Mouse (Mus musculus) WW6 (cell line): ENCODE measurements around the gene Git1.

Experiments used
- DNase-seq: peaks from one replicate; pipeline ENCODE4 v3.0.0-alpha.2; 2013; ENCODE audit warnings: low read depth, low spot score

Gene Git1

GRCm38 (mm10) chr11:77493512-77494343 is at the start of gene Git1:
TSS of gene Git1 (plus strand) at chr11:77493562.
- no peak for DNase-seq

GRCm38 (mm10) chr11:77444939-77445338 is 48.4 kb upstream of the Git1 start:
- no peak for DNase-seq

- DNase-seq = no peak
Observed at GRCm38 (mm10) chr11:77446628-77447041, 46.7 kb upstream of the Git1 start.

GRCm38 (mm10) chr11:77449224-77449623 is 44.1 kb upstream of the Git1 start:
- no peak for DNase-seq

- no peak for DNase-seq
Observed at GRCm38 (mm10) chr11:77451670-77452069, 41.7 kb upstream of the Git1 start.

- no peak for DNase-seq
Observed at GRCm38 (mm10) chr11:77453388-77453787, 40.0 kb upstream of the Git1 start.

- no peak for DNase-seq
Observed at GRCm38 (mm10) chr11:77455770-77456510, 37.4 kb upstream of the Git1 start.

GRCm38 (mm10) chr11:77456866-77457265 is 36.5 kb upstream of the Git1 start:
- DNase-seq = no peak

GRCm38 (mm10) chr11:77461856-77462255 is 31.5 kb upstream of the Git1 start:
- DNase-seq = no peak

- DNase-seq = no peak
Observed at GRCm38 (mm10) chr11:77462283-77463100, 30.9 kb upstream of the Git1 start, which contains the start of gene Coro6. TSS of gene Coro6 (plus strand) at chr11:77462411.

- DNase-seq = no peak
Observed at GRCm38 (mm10) chr11:77463101-77463445, 30.3 kb upstream of the Git1 start.

GRCm38 (mm10) chr11:77463786-77464185 is 29.6 kb upstream of the Git1 start:
- DNase-seq = no peak

- DNase-seq = no peak
Observed at GRCm38 (mm10) chr11:77464684-77465083, 28.7 kb upstream of the Git1 start.

- no peak for DNase-seq
Observed at GRCm38 (mm10) chr11:77465111-77465510, 28.3 kb upstream of the Git1 start.

- DNase-seq = no peak
Observed at GRCm38 (mm10) chr11:77466544-77466943, 26.8 kb upstream of the Git1 start.

- DNase-seq = peak; percentile 79
Observed at GRCm38 (mm10) chr11:77467157-77467556, 26.2 kb upstream of the Git1 start.

GRCm38 (mm10) chr11:77467784-77468183 is 25.6 kb upstream of the Git1 start:
- DNase-seq = peak; percentile 80

- DNase-seq = no peak
Observed at GRCm38 (mm10) chr11:77468397-77468796, 25.0 kb upstream of the Git1 start.

GRCm38 (mm10) chr11:77471407-77471806 is 22.0 kb upstream of the Git1 start:
- DNase-seq = no peak

- DNase-seq = no peak
Observed at GRCm38 (mm10) chr11:77472775-77473174, 20.6 kb upstream of the Git1 start.

- no peak for DNase-seq
Observed at GRCm38 (mm10) chr11:77476216-77476615, 17.1 kb upstream of the Git1 start.

- no peak for DNase-seq
Observed at GRCm38 (mm10) chr11:77476895-77477294, 16.5 kb upstream of the Git1 start.
